Mouse (Mus musculus) MEL (cell line): ENCODE measurements around the gene Ffar2. TPM values are rescaled to one million over a fixed set of nuclear protein-coding genes. Genes with fewer than 3 reads are reported as not detected.

Experiments used
- DNase-seq: peaks from one replicate; pipeline ENCODE4 v3.0.0; 2011; ENCODE audit warnings: low read depth, low spot score
- H3K27ac ChIP-seq: 2 replicates; pipeline ENCODE4 v1.5.1; 2012; ENCODE audit warnings: low read depth, mild to moderate bottlenecking, control low read depth, low read length, moderate library complexity; ENCODE audit not compliant: control insufficient read depth
- H3K27me3 ChIP-seq, 2 experiments: fragments of 150-350 bp in 1 of 2; sonication (generic) in 1 of 2; 2 replicates each; pipeline ENCODE4 v1.6.1; 2012; ENCODE audit warnings: low read length in 2 of 2, mild to moderate bottlenecking in 2 of 2, improper control_type of control experiment in 1 of 2, moderate library complexity in 1 of 2; ENCODE audit not compliant: insufficient read depth in 2 of 2, control insufficient read depth in 1 of 2
- H3K36me3 ChIP-seq, 2 experiments: 2 replicates each; pipeline ENCODE4 v1.6.1; 2012 to 2014; ENCODE audit warnings: low read length in 2 of 2, improper control_type of control experiment in 1 of 2, inconsistent platforms in 1 of 2, mild to moderate bottlenecking in 1 of 2; ENCODE audit not compliant: insufficient read depth in 2 of 2, control insufficient read depth in 1 of 2
- H3K4me1 ChIP-seq, 2 experiments: fragments of 150-350 bp in 1 of 2; sonication (generic) in 1 of 2; 2 replicates each; pipeline ENCODE4 v1.6.1; 2012; ENCODE audit warnings: low read length in 2 of 2, improper control_type of control experiment in 1 of 2, mild to moderate bottlenecking in 1 of 2; ENCODE audit not compliant: insufficient read depth in 2 of 2, control insufficient read depth in 1 of 2
- H3K4me3 ChIP-seq, 2 experiments: fragments of 150-350 bp in 1 of 2; sonication (generic) in 1 of 2; 2 replicates each; pipeline ENCODE4 v1.5.1; 2012; ENCODE audit warnings: low read depth in 2 of 2, low read length in 2 of 2, mild to moderate bottlenecking in 2 of 2, moderate library complexity in 2 of 2, control low read depth in 1 of 2, improper control_type of control experiment in 1 of 2; ENCODE audit not compliant: control insufficient read depth in 1 of 2, insufficient read depth in 1 of 2
- H3K79me2 ChIP-seq: 2 replicates; pipeline ENCODE4 v1.6.1; 2012; ENCODE audit warnings: mild to moderate bottlenecking, low read length, moderate library complexity; ENCODE audit not compliant: control insufficient read depth, poor library complexity, insufficient read depth
- H3K9ac ChIP-seq: 2 replicates; pipeline ENCODE4 v1.6.1; 2012; ENCODE audit warnings: low read depth, mild to moderate bottlenecking, control low read depth, low read length, moderate library complexity; ENCODE audit not compliant: control insufficient read depth, poor library complexity, severe bottlenecking
- H3K9me3 ChIP-seq: fragments of 150-350 bp; sonication (generic); replicated peaks from 2 replicates; pipeline ENCODE4 v1.6.1; 2012; ENCODE audit warnings: mild to moderate bottlenecking, low read length, improper control_type of control experiment, moderate library complexity; ENCODE audit not compliant: insufficient read depth
- BHLHE40 ChIP-seq: IDR thresholded peaks from 2 replicates; pipeline ENCODE4 v1.6.1; 2012; ENCODE audit warnings: low read depth, mild to moderate bottlenecking, inconsistent platforms, low read length, improper control_type of control experiment, borderline replicate concordance
- E2F4 ChIP-seq: IDR thresholded peaks from 2 replicates; pipeline ENCODE4 v1.6.1; 2011; ENCODE audit warnings: low read depth, low read length, improper control_type of control experiment, borderline replicate concordance
- EP300 ChIP-seq, 2 experiments: IDR thresholded peaks; 2 replicates each; pipeline ENCODE4 v1.6.1; 2011; ENCODE audit warnings: improper control_type of control experiment in 2 of 2, low read length in 2 of 2, low read depth in 1 of 2, mild to moderate bottlenecking in 1 of 2
- ETS1 ChIP-seq: IDR thresholded peaks from 2 replicates; pipeline ENCODE4 v1.6.1; 2012; ENCODE audit warnings: low read depth, mild to moderate bottlenecking, inconsistent platforms, low read length, improper control_type of control experiment, moderate library complexity
- JUND ChIP-seq: IDR thresholded peaks from 2 replicates; pipeline ENCODE4 v1.6.1; 2011; ENCODE audit warnings: low read depth, mild to moderate bottlenecking, improper control_type of control experiment, low read length
- KAT2A ChIP-seq: conservative IDR thresholded peaks from 2 replicates; pipeline ENCODE4 v1.6.1; 2012; ENCODE audit warnings: low read depth, low read length, improper control_type of control experiment, inconsistent platforms
- MXI1 ChIP-seq: IDR thresholded peaks from 2 replicates; pipeline ENCODE4 v1.6.1; 2011; ENCODE audit warnings: mild to moderate bottlenecking, low read depth, low read length, improper control_type of control experiment
- MYC ChIP-seq: IDR thresholded peaks from 2 replicates; pipeline ENCODE4 v1.6.1; 2011; ENCODE audit warnings: low read depth, mild to moderate bottlenecking, low read length, improper control_type of control experiment, moderate library complexity
- NELFE ChIP-seq: IDR thresholded peaks from 2 replicates; pipeline ENCODE4 v1.6.1; 2011; ENCODE audit warnings: low read depth, low read length, improper control_type of control experiment
- NRF1 ChIP-seq: IDR thresholded peaks from 2 replicates; pipeline ENCODE4 v1.6.1; 2014; ENCODE audit warnings: low read depth, mild to moderate bottlenecking, inconsistent platforms, low read length, improper control_type of control experiment, moderate library complexity; ENCODE audit not compliant: poor library complexity, insufficient read depth, severe bottlenecking
- POLR2AphosphoS5 ChIP-seq: IDR thresholded peaks from 2 replicates; pipeline ENCODE4 v1.6.1; 2012; ENCODE audit warnings: low read depth, borderline replicate concordance, mild to moderate bottlenecking, inconsistent platforms, low read length, moderate library complexity, mixed read lengths
- RAD21 ChIP-seq: IDR thresholded peaks from 2 replicates; pipeline ENCODE4 v1.6.1; 2011; ENCODE audit warnings: mild to moderate bottlenecking, low read depth, low read length, improper control_type of control experiment
- SIN3A ChIP-seq: IDR thresholded peaks from 2 replicates; pipeline ENCODE4 v1.6.1; 2012; ENCODE audit warnings: low read length, improper control_type of control experiment, inconsistent platforms
- SMC3 ChIP-seq: IDR thresholded peaks from 2 replicates; pipeline ENCODE4 v1.6.1; 2011; ENCODE audit warnings: low read depth, low read length, improper control_type of control experiment
- TBP ChIP-seq: IDR thresholded peaks from 2 replicates; pipeline ENCODE4 v1.8.0; 2011; ENCODE audit warnings: low read depth, low read length, improper control_type of control experiment
- TCF12 ChIP-seq: IDR thresholded peaks from 2 replicates; pipeline ENCODE4 v1.6.1; 2014; ENCODE audit warnings: low read depth, mild to moderate bottlenecking, inconsistent platforms, low read length, improper control_type of control experiment, moderate library complexity
- USF1 ChIP-seq: IDR thresholded peaks from 2 replicates; pipeline ENCODE4 v1.6.1; 2014; ENCODE audit warnings: low read depth, mild to moderate bottlenecking, inconsistent platforms, low read length, improper control_type of control experiment, moderate library complexity
- USF2 ChIP-seq, 2 experiments: IDR thresholded peaks; 2 replicates each; pipeline ENCODE4 v1.6.1; 2011 to 2012; ENCODE audit warnings: improper control_type of control experiment in 2 of 2, low read length in 2 of 2, borderline replicate concordance in 1 of 2, inconsistent platforms in 1 of 2, low read depth in 1 of 2, mild to moderate bottlenecking in 1 of 2; ENCODE audit not compliant: insufficient read depth in 1 of 2
- ZC3H11A ChIP-seq: IDR thresholded peaks from 2 replicates; pipeline ENCODE4 v1.6.1; 2012; ENCODE audit warnings: low read depth, mild to moderate bottlenecking, inconsistent platforms, low read length, improper control_type of control experiment
- ZKSCAN1 ChIP-seq: IDR thresholded peaks from 2 replicates; pipeline ENCODE4 v1.6.1; 2012; ENCODE audit warnings: low read depth, mild to moderate bottlenecking, inconsistent platforms, low read length, improper control_type of control experiment, moderate library complexity
- ZNF384 ChIP-seq: IDR thresholded peaks from 2 replicates; pipeline ENCODE4 v1.6.1; 2012; ENCODE audit warnings: low read depth, mild to moderate bottlenecking, inconsistent platforms, low read length, improper control_type of control experiment
- polyA plus RNA-seq, 2 experiments: library from polyadenylated mRNA; stranded (reverse) in 1 of 2; unstranded in 1 of 2; fragments of >175 nt in 1 of 2; fragments of >200 nt in 1 of 2; gene quantifications; 2 replicates each; pipeline versions ENCODE4 v1.2.1 to v1.2.4; 2012; ENCODE audit warnings: low replicate concordance in 2 of 2, low read depth in 1 of 2; ENCODE audit not compliant: insufficient read length in 2 of 2, insufficient read depth in 1 of 2, missing spikeins in 1 of 2
- total RNA-seq: library from RNA; depleted of rRNA; stranded (reverse); fragments of 300-350 nt; gene quantifications from 2 replicates; pipeline ENCODE4 v1.2.3, GENCODE M21; 2012

Gene Ffar2
- total and polyA plus RNA-seq, 3 experiments, result 0.04 TPM; not detected in 2

- Histone ChIP-seq H3K36me3 (no peaks in the 10 kb centered on the region), H3K27me3 (no peaks in the 10 kb centered on the region; a peak in 1 of 4 replicates), H3K9me3 (no peaks in the 10 kb centered on the region), H3K4me3 (no peak overlapping the region), H3K9ac (no peak overlapping the region), H3K79me2 (no peaks in the 10 kb centered on the region), H3K27ac (no peak overlapping the region), H3K4me1 (no peaks in the 10 kb centered on the region; a peak in 1 of 4 replicates)
- TF ChIP-seq ETS1 (no peak), ZKSCAN1 (no peak), SIN3A (no peak), USF1 (no peak), NELFE (no peak), RAD21 (no peak), ZNF384 (no peak), JUND (no peak), POLR2AphosphoS5 (no peak), SMC3 (no peak), MYC (no peak), KAT2A (no peak), MXI1 (no peak), NRF1 (no peak), USF2 (IDR thresholded peaks at IDR 0.05; ENCODE audit: borderline replicate concordance in 1 of 2, insufficient read depth in 1 of 2, low read depth in 1 of 2, low read length in 2 of 2) (no peak), TCF12 (no peak), TBP (no peak), EP300 (IDR thresholded peaks at IDR 0.05; ENCODE audit: low read depth in 1 of 2, low read length in 2 of 2) (no peak), E2F4 (no peak), ZC3H11A (no peak)
- TF ChIP-seq, all 39 proteins: peak for 0
- DNase-seq, result no peak
These were observed 17.7 kb downstream of the Ffar2 start for GRCm38 (mm10) chr7:30805924-30806323.

- H3K4me1 ChIP-seq, result no peaks in the 10 kb centered on the region; a peak in 1 of 4 replicates
- H3K27ac ChIP-seq, result no peak overlapping the region
- no peaks in the 10 kb centered on the region for H3K9me3 ChIP-seq
- TF ChIP-seq BHLHE40 (no peak), USF1 (no peak), MXI1 (no peak)
- no peak overlapping the region for H3K9ac ChIP-seq
- no peaks in the 10 kb centered on the region for H3K79me2 ChIP-seq
- no peak overlapping the region for H3K4me3 ChIP-seq
- no peaks in the 10 kb centered on the region for H3K36me3 ChIP-seq
- no peaks in the 10 kb centered on the region; a peak in 1 of 4 replicates for H3K27me3 ChIP-seq
- no peak for DNase-seq
These were observed 19.4 kb downstream of the Ffar2 start for GRCm38 (mm10) chr7:30804026-30804715.
